Mouse (Mus musculus): Measurements from ENCODE around the gene Lad1. TPM values are rescaled to one million over a fixed set of nuclear protein-coding genes. Genes with fewer than 3 reads are reported as not detected.

The Lad1 gene
- polyA plus RNA-seq (2011; ENCODE audit: insufficient read depth, insufficient read length, low read depth, missing spikeins) = 20.5 and 25.1 TPM in 2 replicates

DNA sequence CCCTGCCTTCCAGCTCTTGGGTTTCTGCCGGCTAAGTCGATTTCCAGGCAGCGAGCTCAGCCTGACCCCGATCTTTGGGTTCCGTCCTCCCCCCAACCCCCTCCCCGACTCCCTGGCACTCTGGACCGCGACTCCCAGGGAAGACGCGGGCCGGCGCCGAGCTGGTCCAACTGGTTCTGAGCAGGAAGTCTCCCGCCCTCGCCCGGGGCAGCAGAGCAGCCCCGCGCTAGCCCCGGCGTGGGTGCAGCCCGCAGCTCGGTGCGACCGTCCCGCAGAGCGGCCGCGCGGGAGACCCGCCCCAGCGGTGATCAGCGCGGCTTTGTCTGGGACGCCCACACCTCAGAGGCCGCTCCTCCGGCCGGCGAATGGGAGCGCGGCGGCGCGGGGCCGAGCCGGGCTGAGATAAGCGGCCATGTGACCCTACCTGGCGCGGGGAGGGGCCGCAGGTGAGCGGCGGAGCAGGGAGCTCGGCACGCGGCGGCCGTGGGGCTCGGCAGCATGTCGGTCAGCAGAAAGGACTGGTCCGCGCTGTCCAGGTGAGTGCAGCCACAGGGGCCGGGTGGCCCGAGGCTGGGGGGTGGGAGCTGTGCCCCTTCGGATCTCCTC is at the start of gene Lad1:
Gene Lad1, plus strand, starts transcription at position 118 of the 606 bp plus-strand sequence.
- H3K9me3 ChIP-seq (replicated peaks; ENCODE audit: control insufficient read depth, insufficient read depth, low read length, poor library complexity, severe bottlenecking) = no peaks in the 10 kb centered on the region
- H3K9ac ChIP-seq (ENCODE audit: low read depth, poor library complexity, severe bottlenecking) = peak within 1 kb of the TSS; percentile 86
- no peak within 1 kb of the TSS for H3K27ac ChIP-seq (ENCODE audit: insufficient read depth, low read length)
- H3K27me3 ChIP-seq (ENCODE audit: control insufficient read depth, insufficient read depth, low read length, poor library complexity, severe bottlenecking) = 0 out of 2 replicates have a peak, but pooled peaks cover 7% of the 10 kb centered on the region
- TF ChIP-seq CTCF (IDR thresholded peaks at IDR 0.05; ENCODE audit: low read depth, low read length) (no peak), POLR2A (IDR thresholded peaks at IDR 0.05; ENCODE audit: insufficient read depth, low read length) (peak; percentile 32)
- peak within 1 kb of the TSS; percentile 58 for H3K4me3 ChIP-seq (ENCODE audit: low read depth, low read length)
- no peaks in the 10 kb centered on the region for H3K36me3 ChIP-seq (ENCODE audit: control insufficient read depth, insufficient read depth, low read length, poor library complexity, severe bottlenecking)
- H3K4me1 ChIP-seq (ENCODE audit: control insufficient read depth, insufficient read depth, low read length) = peaks cover 10% of the 10 kb centered on the region

DNA sequence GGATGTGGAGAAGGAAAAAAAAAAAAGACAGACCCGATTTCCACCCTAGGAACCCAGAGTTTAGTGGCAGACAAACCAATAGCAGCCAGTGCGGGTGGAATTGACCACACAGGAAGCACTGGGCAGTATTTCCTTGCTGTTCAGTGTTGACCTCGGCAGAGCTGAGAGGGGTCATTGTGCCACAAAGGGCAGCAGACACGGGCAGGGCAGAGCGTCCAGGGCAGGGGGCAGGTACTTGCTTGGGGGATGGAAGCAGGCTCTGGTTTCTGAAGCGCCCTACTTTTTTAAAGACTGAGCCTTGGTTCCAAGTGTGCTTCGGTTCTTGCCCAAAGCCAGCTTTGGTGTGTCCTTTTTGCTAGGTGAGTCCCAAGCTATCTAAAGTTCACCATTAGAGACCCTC is 48.2 kb upstream of the Lad1 start:
- peaks cover under 1% of the 10 kb centered on the region for H3K4me1 ChIP-seq (ENCODE audit: control insufficient read depth, insufficient read depth, low read length)
- no peak overlapping the region for H3K27ac ChIP-seq (ENCODE audit: insufficient read depth, low read length)
- no peak overlapping the region for H3K4me3 ChIP-seq (ENCODE audit: low read depth, low read length)
- no peaks in the 10 kb centered on the region for H3K27me3 ChIP-seq (ENCODE audit: control insufficient read depth, insufficient read depth, low read length, poor library complexity, severe bottlenecking)
- peaks cover 30% of the 10 kb centered on the region for H3K36me3 ChIP-seq (ENCODE audit: control insufficient read depth, insufficient read depth, low read length, poor library complexity, severe bottlenecking)
- no peak overlapping the region for H3K9ac ChIP-seq (ENCODE audit: low read depth, poor library complexity, severe bottlenecking)
- no peaks in the 10 kb centered on the region for H3K9me3 ChIP-seq (replicated peaks; ENCODE audit: control insufficient read depth, insufficient read depth, low read length, poor library complexity, severe bottlenecking)
- no peak for TF ChIP-seq CTCF (IDR thresholded peaks at IDR 0.05; ENCODE audit: low read depth, low read length)
- no peak for TF ChIP-seq POLR2A (IDR thresholded peaks at IDR 0.05; ENCODE audit: insufficient read depth, low read length)
- no peak for TF ChIP-seq EP300 (IDR thresholded peaks at IDR 0.05; ENCODE audit: insufficient read depth, low read depth, low read length)

DNA sequence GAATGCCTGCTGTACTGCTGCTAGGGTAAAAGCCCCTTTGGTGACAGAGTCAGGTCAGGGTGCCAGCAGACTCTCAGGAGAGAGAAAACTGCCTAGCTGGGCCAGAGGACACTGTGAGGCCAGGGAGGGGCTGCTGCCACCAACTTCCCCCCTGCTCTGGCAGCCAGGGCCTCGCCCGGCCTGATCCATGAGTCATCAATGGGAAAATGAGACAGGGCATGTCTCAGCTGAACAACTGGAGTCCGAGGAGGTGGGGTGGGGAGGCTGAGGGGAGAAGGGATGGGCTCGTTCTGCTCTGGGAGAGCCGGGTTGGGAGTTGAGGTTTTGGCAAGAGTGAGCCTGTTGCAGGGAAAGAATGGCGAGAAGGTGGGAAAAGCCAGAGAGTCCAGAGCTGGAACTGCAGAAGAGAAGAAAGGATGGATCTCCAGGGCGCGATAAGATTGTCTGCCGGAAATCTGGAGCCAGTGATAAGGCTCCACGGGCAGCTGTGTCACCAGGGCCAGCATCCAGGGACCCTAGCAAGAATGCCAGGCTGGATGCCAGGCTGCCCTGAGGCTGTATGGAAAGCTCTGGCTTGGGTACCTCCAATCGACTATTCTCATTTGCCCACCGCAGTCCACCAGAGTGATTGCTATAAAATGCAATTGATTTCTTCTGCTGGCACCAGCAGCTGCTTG is 47.4 kb upstream of the Lad1 start:
- Histone ChIP-seq H3K9ac (ENCODE audit: low read depth, poor library complexity, severe bottlenecking) (no peak overlapping the region), H3K4me1 (ENCODE audit: control insufficient read depth, insufficient read depth, low read length) (no peaks in the 10 kb centered on the region)

DNA sequence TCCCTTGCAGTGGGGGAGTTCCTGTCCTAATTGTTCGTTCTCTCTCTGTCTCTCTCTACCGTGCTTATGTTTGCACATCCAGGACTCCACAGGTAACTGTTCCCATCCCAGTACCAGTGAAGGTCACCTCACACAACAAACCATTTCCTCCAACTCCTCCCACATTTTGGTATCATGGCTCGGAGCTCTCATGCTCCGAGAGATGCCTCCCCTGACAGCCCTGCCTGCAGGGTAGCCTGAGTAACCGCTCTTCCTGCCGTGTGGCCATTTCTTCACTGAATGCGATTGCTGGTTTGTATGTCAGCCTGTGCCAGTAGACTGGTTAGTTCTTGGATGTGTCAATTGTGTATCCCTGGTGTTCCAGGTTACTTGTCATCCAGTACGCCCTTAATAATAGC is 46.8 kb upstream of the Lad1 start:
- Histone ChIP-seq H3K9ac (ENCODE audit: low read depth, poor library complexity, severe bottlenecking) (no peak overlapping the region), H3K9me3 (replicated peaks; ENCODE audit: control insufficient read depth, insufficient read depth, low read length, poor library complexity, severe bottlenecking) (no peaks in the 10 kb centered on the region), H3K27ac (ENCODE audit: insufficient read depth, low read length) (no peak overlapping the region), H3K4me1 (ENCODE audit: control insufficient read depth, insufficient read depth, low read length) (no peaks in the 10 kb centered on the region), H3K36me3 (ENCODE audit: control insufficient read depth, insufficient read depth, low read length, poor library complexity, severe bottlenecking) (peaks cover 30% of the 10 kb centered on the region), H3K4me3 (ENCODE audit: low read depth, low read length) (no peak overlapping the region), H3K27me3 (ENCODE audit: control insufficient read depth, insufficient read depth, low read length, poor library complexity, severe bottlenecking) (no peaks in the 10 kb centered on the region)
- TF ChIP-seq CTCF (IDR thresholded peaks at IDR 0.05; ENCODE audit: low read depth, low read length) (no peak), POLR2A (IDR thresholded peaks at IDR 0.05; ENCODE audit: insufficient read depth, low read length) (no peak), EP300 (IDR thresholded peaks at IDR 0.05; ENCODE audit: insufficient read depth, low read depth, low read length) (no peak)

More for the DNA sequence above, 47.4 kb upstream of the Lad1 start:
- Histone ChIP-seq H3K36me3 (ENCODE audit: control insufficient read depth, insufficient read depth, low read length, poor library complexity, severe bottlenecking) (peaks cover 30% of the 10 kb centered on the region), H3K4me3 (ENCODE audit: low read depth, low read length) (no peak overlapping the region), H3K9me3 (replicated peaks; ENCODE audit: control insufficient read depth, insufficient read depth, low read length, poor library complexity, severe bottlenecking) (no peaks in the 10 kb centered on the region), H3K27ac (ENCODE audit: insufficient read depth, low read length) (no peak overlapping the region), H3K27me3 (ENCODE audit: control insufficient read depth, insufficient read depth, low read length, poor library complexity, severe bottlenecking) (no peaks in the 10 kb centered on the region)
- no peak for TF ChIP-seq CTCF (IDR thresholded peaks at IDR 0.05; ENCODE audit: low read depth, low read length)
- TF ChIP-seq POLR2A (IDR thresholded peaks at IDR 0.05; ENCODE audit: insufficient read depth, low read length) = no peak
- no peak for TF ChIP-seq EP300 (IDR thresholded peaks at IDR 0.05; ENCODE audit: insufficient read depth, low read depth, low read length)

DNA sequence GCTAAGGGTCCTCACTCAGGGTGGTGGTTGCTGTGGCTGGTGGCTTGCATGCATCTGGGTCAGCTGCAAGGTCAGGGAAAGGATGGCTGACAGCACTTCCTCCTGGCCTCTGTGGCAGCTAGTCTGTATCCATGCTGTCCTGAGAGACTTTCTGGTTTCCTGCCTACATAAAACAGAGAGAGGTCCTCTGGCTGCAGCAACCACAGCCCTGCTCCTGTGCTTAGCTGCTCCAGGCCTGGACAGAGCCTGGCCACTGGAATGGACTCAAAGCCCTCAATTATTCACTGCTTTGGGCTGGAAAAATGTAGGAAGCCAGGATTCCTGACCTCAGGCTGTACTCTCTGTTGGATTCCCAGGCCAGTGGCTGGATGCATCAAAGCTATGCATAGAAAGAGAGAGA is 41.8 kb upstream of the Lad1 start:
- no peaks in the 10 kb centered on the region for H3K27me3 ChIP-seq (ENCODE audit: control insufficient read depth, insufficient read depth, low read length, poor library complexity, severe bottlenecking)
- no peak for TF ChIP-seq EP300 (IDR thresholded peaks at IDR 0.05; ENCODE audit: insufficient read depth, low read depth, low read length)
- TF ChIP-seq POLR2A (IDR thresholded peaks at IDR 0.05; ENCODE audit: insufficient read depth, low read length) = no peak
- TF ChIP-seq CTCF (IDR thresholded peaks at IDR 0.05; ENCODE audit: low read depth, low read length) = no peak
- no peak overlapping the region for H3K4me3 ChIP-seq (ENCODE audit: low read depth, low read length)
- no peaks in the 10 kb centered on the region for H3K4me1 ChIP-seq (ENCODE audit: control insufficient read depth, insufficient read depth, low read length)
- H3K9ac ChIP-seq (ENCODE audit: low read depth, poor library complexity, severe bottlenecking) = no peak overlapping the region
- H3K36me3 ChIP-seq (ENCODE audit: control insufficient read depth, insufficient read depth, low read length, poor library complexity, severe bottlenecking) = no peaks in the 10 kb centered on the region
- H3K9me3 ChIP-seq (replicated peaks; ENCODE audit: control insufficient read depth, insufficient read depth, low read length, poor library complexity, severe bottlenecking) = no peaks in the 10 kb centered on the region
- H3K27ac ChIP-seq (ENCODE audit: insufficient read depth, low read length) = no peak overlapping the region

DNA sequence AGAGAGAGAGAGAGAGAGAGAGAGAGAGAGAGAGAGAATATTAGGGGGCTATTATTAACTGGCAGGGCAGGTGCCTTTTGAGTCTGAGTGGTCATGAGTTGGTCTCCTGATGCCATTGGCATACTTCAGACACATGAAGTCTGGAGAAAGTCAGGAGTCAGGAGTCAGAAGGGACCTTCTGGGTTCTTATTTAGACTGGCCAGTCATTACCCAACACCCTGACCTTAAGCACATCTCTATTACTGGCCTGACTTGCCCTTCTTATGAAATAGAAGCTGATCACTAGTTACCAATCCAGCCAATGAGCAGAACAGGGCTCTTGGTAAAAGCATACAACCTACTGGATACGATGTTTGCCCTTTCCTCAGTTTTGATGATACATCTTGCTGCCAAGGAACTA is 41.4 kb upstream of the Lad1 start:
- Histone ChIP-seq H3K9me3 (replicated peaks; ENCODE audit: control insufficient read depth, insufficient read depth, low read length, poor library complexity, severe bottlenecking) (no peaks in the 10 kb centered on the region), H3K4me3 (ENCODE audit: low read depth, low read length) (no peak overlapping the region), H3K27ac (ENCODE audit: insufficient read depth, low read length) (no peak overlapping the region), H3K36me3 (ENCODE audit: control insufficient read depth, insufficient read depth, low read length, poor library complexity, severe bottlenecking) (no peaks in the 10 kb centered on the region), H3K4me1 (ENCODE audit: control insufficient read depth, insufficient read depth, low read length) (no peaks in the 10 kb centered on the region), H3K9ac (ENCODE audit: low read depth, poor library complexity, severe bottlenecking) (no peak overlapping the region), H3K27me3 (ENCODE audit: control insufficient read depth, insufficient read depth, low read length, poor library complexity, severe bottlenecking) (no peaks in the 10 kb centered on the region)
- TF ChIP-seq CTCF (IDR thresholded peaks at IDR 0.05; ENCODE audit: low read depth, low read length) (no peak), EP300 (IDR thresholded peaks at IDR 0.05; ENCODE audit: insufficient read depth, low read depth, low read length) (no peak), POLR2A (IDR thresholded peaks at IDR 0.05; ENCODE audit: insufficient read depth, low read length) (no peak)
